Mouse (Mus musculus) limb, embryonic 14.5 days (tissue): ENCODE measurements at regions not wholly inside any gene's neighbourhood (a gene's known extent, or its start where the extent isn't known, plus 50 kb on each side); places are given as distances from the start of the nearest gene placed in this dataset.

Experiments used
- ATAC-seq: fragments of 200-750 bp; cut with Nextera tagmentation; 2 replicates; pipeline ENCODE4 v1.8.0; 2017; ENCODE audit warnings: low read depth, moderate number of reproducible peaks, moderate TSS enrichment; ENCODE audit not compliant: low FRiP score
- DNase-seq: peaks from one replicate; pipeline ENCODE4 v3.0.0-alpha.2; 2015; ENCODE audit warnings: low spot score
- H3K27ac ChIP-seq: fragments of 300-500 bp; sonication (generic); replicated peaks from 2 replicates; pipeline ENCODE4 v1.5.1; 2014; ENCODE audit warnings: low read depth, mild to moderate bottlenecking, low read length, moderate library complexity, mixed read lengths
- H3K27me3 ChIP-seq: fragments of 300-500 bp; sonication (generic); 2 replicates; pipeline ENCODE4 v1.6.1; 2014; ENCODE audit warnings: low read length, mixed read lengths; ENCODE audit not compliant: control insufficient read depth, insufficient read depth
- H3K36me3 ChIP-seq: fragments of 300-500 bp; sonication (generic); 2 replicates; pipeline ENCODE4 v1.6.1; 2014; ENCODE audit warnings: mild to moderate bottlenecking, low read length, moderate library complexity, mixed read lengths; ENCODE audit not compliant: control insufficient read depth, insufficient read depth
- H3K4me1 ChIP-seq: fragments of 300-500 bp; sonication (generic); 2 replicates; pipeline ENCODE4 v1.6.1; 2014; ENCODE audit warnings: antibody characterized with exemption, low read length, mixed read lengths; ENCODE audit not compliant: control insufficient read depth, insufficient read depth
- H3K4me2 ChIP-seq: fragments of 300-500 bp; sonication (generic); replicated peaks from 2 replicates; pipeline ENCODE4 v1.6.1; 2014; ENCODE audit warnings: low read depth, mild to moderate bottlenecking, low read length, moderate library complexity; ENCODE audit not compliant: severe bottlenecking
- H3K4me3 ChIP-seq: fragments of 300-500 bp; sonication (generic); replicated peaks from 2 replicates; pipeline ENCODE4 v1.5.1; 2014; ENCODE audit warnings: low read length
- H3K9ac ChIP-seq: fragments of 300-500 bp; sonication (generic); 2 replicates; pipeline ENCODE4 v1.6.1; 2014; ENCODE audit warnings: mild to moderate bottlenecking, low read depth, low read length, moderate library complexity; ENCODE audit not compliant: severe bottlenecking
- H3K9me3 ChIP-seq: fragments of 300-500 bp; sonication (generic); 2 replicates; pipeline ENCODE4 v1.6.1; 2016; ENCODE audit warnings: low read length; ENCODE audit not compliant: control insufficient read depth
- POLR2A ChIP-seq: fragments of 200-500 bp; IDR thresholded peaks from 2 replicates; pipeline ENCODE4 v1.8.0; 2012; ENCODE audit warnings: inconsistent platforms, mild to moderate bottlenecking, moderate library complexity, borderline replicate concordance; ENCODE audit not compliant: insufficient read depth, insufficient read length; ENCODE audit errors: extremely low read depth
- WGBS: fragments of 180-500 bp; shearing (Covaris S2); extraction: QIAGEN DNeasy Blood & Tissue Kit; methylation state at CpG from one replicate; pipeline ENCODE4 v1.1.7; 2014; 5-methylcytosine and 5-hydroxymethylcytosine counted together

- TF ChIP-seq POLR2A: no peak
- WGBS: 85% methylated on average over 2 of the region's 2 CpGs
These were observed 55.9 kb upstream of the Lmo4 start for GRCm38 (mm10) chr3:144260886-144261285.

DNA sequence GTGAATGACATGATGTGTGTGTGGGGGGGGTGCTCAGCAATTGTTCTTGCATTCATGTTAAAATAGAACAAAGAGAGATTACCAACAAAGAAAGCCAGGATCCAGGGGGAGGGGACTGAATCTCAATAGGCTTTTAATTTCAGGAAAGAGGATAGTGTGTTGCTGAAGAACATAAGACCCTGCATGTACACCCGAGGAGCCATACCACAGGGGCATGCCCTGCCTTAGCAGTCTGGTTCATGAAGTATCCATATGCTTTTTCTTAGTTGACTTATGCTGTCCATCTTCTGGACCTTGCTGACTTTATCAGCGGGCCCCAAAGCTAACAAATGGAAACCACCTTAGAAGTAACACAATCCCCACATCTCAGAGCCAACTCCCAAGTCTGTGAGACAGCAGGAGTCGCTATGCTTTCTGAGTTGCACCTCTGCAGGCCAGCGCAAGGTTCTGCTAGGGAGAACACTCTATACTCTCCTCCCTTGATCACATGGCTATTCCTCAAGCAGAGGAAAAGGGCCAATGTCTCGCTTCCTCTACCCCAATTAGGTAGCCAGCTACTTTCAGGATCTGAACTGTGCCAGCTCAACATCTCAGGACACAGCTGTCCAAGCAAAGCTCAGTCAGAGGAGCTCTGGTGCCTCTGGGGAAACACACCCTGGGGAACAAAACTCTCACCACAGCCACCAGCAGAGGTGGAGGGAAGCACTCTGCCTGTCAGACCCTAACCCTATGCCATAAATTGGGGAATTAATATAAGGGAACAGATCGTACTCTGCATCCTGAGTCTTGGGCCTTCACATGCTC, 52.9 kb upstream of the Lmo4 start:
- no peak for ATAC-seq
- Histone ChIP-seq H3K4me1 (peaks cover 2% of the 10 kb centered on the region; the same call in 1 of the 2 replicates), H3K9ac (no peak overlapping the region), H3K9me3 (no peaks in the 10 kb centered on the region), H3K36me3 (no peaks in the 10 kb centered on the region), H3K27me3 (no peaks in the 10 kb centered on the region), H3K4me2 (no peak overlapping the region), H3K27ac (no peak overlapping the region), H3K4me3 (no peak overlapping the region)
- DNase-seq: no peak
- no peak for TF ChIP-seq POLR2A
- WGBS: 81% methylated on average over 6 of the region's 6 CpGs

More at GRCm38 (mm10) chr3:144260886-144261285, 55.9 kb upstream of the Lmo4 start:
- Histone ChIP-seq H3K4me2 (no peak overlapping the region), H3K27me3 (no peaks in the 10 kb centered on the region), H3K9me3 (no peaks in the 10 kb centered on the region), H3K4me1 (no peaks in the 10 kb centered on the region), H3K36me3 (no peaks in the 10 kb centered on the region), H3K9ac (no peak overlapping the region), H3K27ac (no peak overlapping the region), H3K4me3 (no peak overlapping the region)
- no peak for DNase-seq
- no peak for ATAC-seq

- no peak for ATAC-seq
- no peak for DNase-seq
- no peaks in the 10 kb centered on the region for H3K36me3 ChIP-seq
- H3K9ac ChIP-seq: no peak overlapping the region
- WGBS: 84% methylated on average over 9 of the region's 9 CpGs
- no peaks in the 10 kb centered on the region for H3K9me3 ChIP-seq
- no peak overlapping the region for H3K4me2 ChIP-seq
- no peak for TF ChIP-seq POLR2A
- no peak overlapping the region for H3K27ac ChIP-seq
- H3K4me3 ChIP-seq: no peak overlapping the region
- H3K4me1 ChIP-seq: peaks cover 2% of the 10 kb centered on the region; the same call in 1 of the 2 replicates
- no peaks in the 10 kb centered on the region for H3K27me3 ChIP-seq
These were observed 52.2 kb upstream of the Lmo4 start for GRCm38 (mm10) chr3:144257196-144257595.

DNA sequence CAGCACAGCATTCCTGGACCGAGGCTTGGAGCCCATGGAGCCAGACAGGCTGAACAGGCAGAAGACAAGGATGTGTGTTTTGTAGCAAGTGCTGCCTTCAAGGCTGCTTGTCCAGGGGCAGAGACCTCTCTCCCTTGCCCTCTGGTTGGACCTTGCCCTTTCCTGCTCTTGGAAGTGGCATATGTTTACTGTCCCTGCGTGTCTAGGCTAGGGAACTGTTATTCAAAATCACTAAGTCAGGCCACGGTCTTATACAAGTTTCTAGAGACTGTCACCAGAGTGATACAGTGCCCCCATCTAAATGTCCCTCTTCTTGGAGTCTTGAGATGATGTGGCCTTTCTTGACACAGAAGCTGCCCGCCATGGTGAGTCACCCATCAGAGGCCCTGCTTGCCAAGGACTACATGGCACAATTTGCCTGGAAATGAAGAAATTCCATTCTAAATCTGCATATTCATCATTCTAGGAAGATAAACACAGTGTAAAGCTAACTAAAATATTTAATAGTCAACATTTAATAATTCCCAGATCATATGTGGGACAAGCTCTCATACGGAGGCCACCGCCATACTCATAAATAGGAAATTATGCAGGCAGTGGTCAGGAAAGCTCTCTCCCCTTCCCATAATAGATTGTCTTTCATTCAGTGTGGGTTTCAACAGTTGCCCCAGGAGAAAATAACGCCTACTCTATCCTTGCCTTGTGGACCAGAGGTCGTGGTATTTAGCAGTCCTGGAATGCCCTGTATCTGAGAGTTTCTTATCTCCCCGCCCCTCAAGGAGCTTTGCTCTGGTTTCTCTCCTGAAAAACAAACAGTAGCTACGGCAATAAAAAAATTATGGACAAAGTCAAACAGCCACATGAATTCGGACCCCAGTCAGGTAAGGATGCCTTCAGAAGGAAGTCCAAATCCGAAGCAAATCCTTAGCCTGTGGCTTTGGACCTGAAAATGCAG, 50.9 kb upstream of the Lmo4 start:
- no peak for TF ChIP-seq POLR2A
- Histone ChIP-seq H3K27ac (no peak overlapping the region), H3K9me3 (no peaks in the 10 kb centered on the region), H3K36me3 (no peaks in the 10 kb centered on the region), H3K27me3 (no peaks in the 10 kb centered on the region), H3K4me2 (no peak overlapping the region), H3K9ac (no peak overlapping the region), H3K4me1 (peaks cover 2% of the 10 kb centered on the region; the same call in 1 of the 2 replicates), H3K4me3 (no peak overlapping the region)
- DNase-seq (no peak), ATAC-seq (no peak)
- 70% methylated on average over 12 of the region's 12 CpGs for WGBS
